Mouse (Mus musculus) MEL (cell line): ENCODE results near the gene Grm5.

Experiments
- CHD2 ChIP-seq: IDR thresholded peaks from 2 replicates; pipeline ENCODE4 v1.6.1; 2011; ENCODE audit warnings: low read length, improper control_type of control experiment
- CTCF ChIP-seq, 3 experiments: IDR thresholded peaks in 2 of 3; conservative IDR thresholded peaks in 1 of 3; 2 replicates each; pipeline ENCODE4 v1.5.1; 2011 to 2012; ENCODE audit warnings: low read length in 3 of 3, low read depth in 2 of 3, mild to moderate bottlenecking in 2 of 3, improper control_type of control experiment in 1 of 3, inconsistent platforms in 1 of 3, mixed read lengths in 1 of 3, moderate library complexity in 1 of 3; ENCODE audit not compliant: control insufficient read depth in 1 of 3, insufficient read depth in 1 of 3, poor library complexity in 1 of 3, severe bottlenecking in 1 of 3
- EP300 ChIP-seq, 2 experiments: IDR thresholded peaks; 2 replicates each; pipeline ENCODE4 v1.6.1; 2011; ENCODE audit warnings: improper control_type of control experiment in 2 of 2, low read length in 2 of 2, low read depth in 1 of 2, mild to moderate bottlenecking in 1 of 2
- GABPA ChIP-seq: IDR thresholded peaks from 2 replicates; pipeline ENCODE4 v1.6.1; 2012; ENCODE audit warnings: low read depth, mild to moderate bottlenecking, inconsistent platforms, low read length, improper control_type of control experiment, moderate library complexity
- MAFK ChIP-seq: IDR thresholded peaks from 2 replicates; pipeline ENCODE4 v1.6.1; 2011; ENCODE audit warnings: low read depth, mild to moderate bottlenecking, low read length, improper control_type of control experiment, borderline replicate concordance
- NRF1 ChIP-seq: IDR thresholded peaks from 2 replicates; pipeline ENCODE4 v1.6.1; 2014; ENCODE audit warnings: low read depth, mild to moderate bottlenecking, inconsistent platforms, low read length, improper control_type of control experiment, moderate library complexity; ENCODE audit not compliant: poor library complexity, insufficient read depth, severe bottlenecking
- POLR2A ChIP-seq, 2 experiments: IDR thresholded peaks; 2 replicates each; pipeline ENCODE4 v1.6.1; 2011 to 2012; ENCODE audit warnings: low read length in 2 of 2, mild to moderate bottlenecking in 2 of 2, control low read depth in 1 of 2, improper control_type of control experiment in 1 of 2, low read depth in 1 of 2, moderate library complexity in 1 of 2; ENCODE audit not compliant: control insufficient read depth in 1 of 2, insufficient read depth in 1 of 2, poor library complexity in 1 of 2
- POLR2AphosphoS5 ChIP-seq: IDR thresholded peaks from 2 replicates; pipeline ENCODE4 v1.6.1; 2012; ENCODE audit warnings: low read depth, borderline replicate concordance, mild to moderate bottlenecking, inconsistent platforms, low read length, moderate library complexity, mixed read lengths
- USF1 ChIP-seq: IDR thresholded peaks from 2 replicates; pipeline ENCODE4 v1.6.1; 2014; ENCODE audit warnings: low read depth, mild to moderate bottlenecking, inconsistent platforms, low read length, improper control_type of control experiment, moderate library complexity

DNA sequence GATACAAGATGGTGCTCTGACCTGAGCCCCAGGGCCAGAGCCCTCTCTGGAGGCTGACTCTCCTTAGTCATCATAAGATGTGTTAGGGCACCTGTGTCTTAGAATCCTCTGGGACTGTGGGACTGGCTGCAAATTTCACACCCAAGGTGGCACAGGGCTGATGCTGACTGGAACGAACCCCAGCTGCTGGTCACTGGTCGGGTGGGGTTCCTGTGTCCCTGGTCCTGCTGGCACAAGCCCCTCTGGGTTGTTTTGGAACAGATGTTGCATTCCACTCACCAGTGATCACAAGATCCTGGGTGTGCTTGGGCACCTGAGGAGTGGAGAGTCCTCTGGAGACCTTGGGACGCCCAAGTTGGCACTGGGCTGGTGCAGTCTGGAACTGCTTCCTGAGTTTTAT lies 430.5 kb downstream of the Grm5 start:
- no peak for TF ChIP-seq EP300 (IDR thresholded peaks at IDR 0.05; ENCODE audit: low read depth in 1 of 2, low read length in 2 of 2)
- TF ChIP-seq POLR2A (IDR thresholded peaks at IDR 0.05; ENCODE audit: control insufficient read depth in 1 of 2, insufficient read depth in 1 of 2, low read depth in 1 of 2, low read length in 2 of 2, poor library complexity in 1 of 2) = no peak
- TF ChIP-seq CTCF (IDR thresholded peaks at IDR 0.05 in 2 of 3, conservative IDR thresholded peaks at IDR 0.05 in 1 of 3; ENCODE audit: control insufficient read depth in 1 of 3, insufficient read depth in 1 of 3, low read depth in 2 of 3, low read length in 3 of 3, poor library complexity in 1 of 3, severe bottlenecking in 1 of 3) = no peak
- no peak for TF ChIP-seq CHD2
- no peak for TF ChIP-seq POLR2AphosphoS5
- no peak for TF ChIP-seq USF1
- TF ChIP-seq MAFK = no peak
- no peak for TF ChIP-seq GABPA
- no peak for TF ChIP-seq NRF1
